ENCODE assay signal across 24 mouse cellular contexts in genomic region chr9:120009871-120010270, GRCm38 (mm10). TPM values are rescaled to one million over a fixed set of nuclear protein-coding genes. Genes with fewer than 3 reads are reported as not detected.
"Had no signal": no experiment of that assay in that cellular context is flagged by ENCODE, and none has a peak within 500 bp of the region (broad histone marks: within the 10 kb centered on the region; RNA-seq: fewer than 3 reads in every experiment).

No protein-coding gene starts in this region.

- H3K27ac ChIP-seq: limb, embryonic 10.5 days; liver, embryonic 15.5 days; neural tube, embryonic 12.5 days had no signal

- DNase-seq: kidney, adult 18-20 months; kidney, postnatal 36 days; layer of hippocampus, adult 9-11 months; lung, adult 2 months; lung, postnatal 14 days; lung, postnatal 4 days; midbrain, embryonic 14.5 days; right cerebral cortex, adult 18-20 months; right cerebral cortex, postnatal 14 days; right cerebral cortex, postnatal 4 days; thymus, adult 18-20 months; thymus, postnatal 36 days had no signal

- H3K36me3 ChIP-seq: limb, embryonic 10.5 days; limb, embryonic 13.5 days; liver, embryonic 15.5 days; neural tube, embryonic 12.5 days; neural tube, embryonic 15.5 days; stomach, embryonic 15.5 days had no signal

- H3K9ac ChIP-seq: limb, embryonic 13.5 days; liver, embryonic 15.5 days; neural tube, embryonic 12.5 days; stomach, embryonic 15.5 days had no signal

- H3K9me3 ChIP-seq: limb, embryonic 10.5 days; liver, embryonic 15.5 days; neural tube, embryonic 15.5 days; stomach, embryonic 15.5 days had no signal

- H3K4me1 ChIP-seq: neural tube, embryonic 12.5 days had no signal

- ATAC-seq: intestine, embryonic 16.5 days had no signal

- H3K4me3 ChIP-seq: limb, embryonic 13.5 days; liver, embryonic 15.5 days; neural tube, embryonic 12.5 days; neural tube, embryonic 15.5 days had no signal

- H3K27me3 ChIP-seq: stomach, embryonic 15.5 days had no signal

RNA-seq across cellular contexts. Expression of gene Xirp1, which starts 13.5 kb away (rescaled TPM):
- total RNA-seq: megakaryocyte progenitor cell, adult 5-6 weeks; megakaryocyte-erythroid progenitor cell, adult 5-6 weeks had no signal
- polyA plus RNA-seq: kidney, embryonic 14.5 days; midbrain, embryonic 11.5 days; midbrain, embryonic 14.5 days; midbrain, postnatal 0 days had no signal
